Mouse (Mus musculus) gastrocnemius, postnatal 10 days (tissue): ENCODE measurements at regions not wholly inside any gene's neighbourhood (a gene's known extent, or its start where the extent isn't known, plus 50 kb on each side); places are given as distances from the start of the nearest gene placed in this dataset.

Experiments used
- DNase-seq: peaks from one replicate; pipeline ENCODE4 v3.0.0; 2021; ENCODE audit warnings: mixed read lengths

GRCm38 (mm10) chr8:26356801-26357200 is 237.5 kb downstream of the Gm45692 start:
- DNase-seq = peak; percentile 54

GRCm38 (mm10) chr8:26358711-26359136 is 239.4 kb downstream of the Gm45692 start:
- DNase-seq = no peak

GRCm38 (mm10) chr8:26362366-26362765 is 243.0 kb downstream of the Gm45692 start:
- no peak for DNase-seq

GRCm38 (mm10) chr8:26363616-26364015 is 244.3 kb downstream of the Gm45692 start:
- no peak for DNase-seq

GRCm38 (mm10) chr8:26364637-26365036 is 245.3 kb downstream of the Gm45692 start:
- DNase-seq = no peak

- DNase-seq = peak; percentile 72
Measured at GRCm38 (mm10) chr8:26380668-26381067, 261.3 kb downstream of the Gm45692 start.

GRCm38 (mm10) chr8:26382426-26382825 is 263.1 kb downstream of the Gm45692 start:
- DNase-seq = no peak

GRCm38 (mm10) chr8:26383886-26384285 is 264.6 kb downstream of the Gm45692 start:
- no peak for DNase-seq

GRCm38 (mm10) chr8:26384305-26384993 is 265.1 kb downstream of the Gm45692 start:
- peak; percentile 18 for DNase-seq

- DNase-seq = no peak
Measured at GRCm38 (mm10) chr8:26384994-26385345, 265.6 kb downstream of the Gm45692 start.

GRCm38 (mm10) chr8:26395061-26395460 is 275.7 kb downstream of the Gm45692 start:
- DNase-seq = no peak

GRCm38 (mm10) chr8:26420002-26420401 is 300.7 kb downstream of the Gm45692 start:
- no peak for DNase-seq

- DNase-seq = no peak
Measured at GRCm38 (mm10) chr8:26420536-26420935, 301.2 kb downstream of the Gm45692 start.

- DNase-seq = no peak
Measured at GRCm38 (mm10) chr8:26427311-26427710, 308.0 kb downstream of the Gm45692 start.

GRCm38 (mm10) chr8:26429751-26430327 is 310.5 kb downstream of the Gm45692 start:
- no peak for DNase-seq

- DNase-seq = no peak
Measured at GRCm38 (mm10) chr8:26432161-26432919, 313.0 kb downstream of the Gm45692 start.

- no peak for DNase-seq
Measured at GRCm38 (mm10) chr8:26436236-26436635, 316.9 kb downstream of the Gm45692 start.

GRCm38 (mm10) chr8:26437571-26437970 is 318.2 kb downstream of the Gm45692 start:
- DNase-seq = no peak

- DNase-seq = no peak
Measured at GRCm38 (mm10) chr8:26438246-26438862, 319.0 kb downstream of the Gm45692 start.

- no peak for DNase-seq
Measured at GRCm38 (mm10) chr8:26438877-26439276, 319.5 kb downstream of the Gm45692 start.

- no peak for DNase-seq
Measured at GRCm38 (mm10) chr8:26441268-26442030, 322.1 kb downstream of the Gm45692 start.

GRCm38 (mm10) chr8:26443041-26443440 is 323.7 kb downstream of the Gm45692 start:
- DNase-seq = peak; percentile 84
